Mouse (Mus musculus) megakaryocyte, embryonic 14.5 days (primary cell): Measurements from ENCODE around the gene Elac2.

ENCODE experiments used
- FLI1 ChIP-seq: IDR thresholded peaks from 2 replicates; pipeline ENCODE4 v1.6.1; 2012; ENCODE audit warnings: low read length, inconsistent platforms, mixed read lengths
- GATA1 ChIP-seq: IDR thresholded peaks from 3 replicates; pipeline ENCODE4 v1.6.1; 2012; ENCODE audit warnings: mixed read lengths, low read length, inconsistent platforms, borderline replicate concordance

GRCm38 (mm10) chr11:64968939-64969342, 9.9 kb upstream of the Elac2 start:
- TF ChIP-seq GATA1 (no peak), FLI1 (no peak)
